17 mouse cellular contexts compared by ENCODE assay signal in genomic region chr9:113181182-113181581, GRCm38 (mm10).
"Had no signal": no experiment of that assay in that cellular context is flagged by ENCODE, and none has a peak within 500 bp of the region (broad histone marks: within the 10 kb centered on the region; RNA-seq: fewer than 3 reads in every experiment).

No protein-coding gene starts in this region.

- ATAC-seq: lung, postnatal 0 days had no signal

- H3K9me3 ChIP-seq: limb, embryonic 10.5 days; liver, embryonic 15.5 days; midbrain, embryonic 10.5 days; neural tube, embryonic 15.5 days had no signal

- H3K4me1 ChIP-seq: liver, embryonic 15.5 days; midbrain, embryonic 10.5 days; neural tube, embryonic 15.5 days had no signal

- H3K4me2 ChIP-seq: liver, embryonic 11.5 days; liver, embryonic 15.5 days; neural tube, embryonic 15.5 days had no signal

- H3K36me3 ChIP-seq: limb, embryonic 10.5 days; liver, embryonic 15.5 days; midbrain, embryonic 10.5 days; neural tube, embryonic 15.5 days had no signal

- H3K4me3 ChIP-seq: limb, embryonic 10.5 days; liver, embryonic 15.5 days; midbrain, embryonic 10.5 days; myocyte; neural tube, embryonic 15.5 days had no signal

- H3K27ac ChIP-seq: limb, embryonic 10.5 days; liver, embryonic 15.5 days; midbrain, embryonic 10.5 days; neural tube, embryonic 15.5 days had no signal

- H3K27me3 ChIP-seq: liver, embryonic 15.5 days; neural tube, embryonic 15.5 days had no signal

- H3K9ac ChIP-seq: liver, embryonic 15.5 days; neural tube, embryonic 15.5 days had no signal

- DNase-seq: kidney, adult 18-20 months; kidney, postnatal 10 days; kidney, postnatal 4 days; lung, adult 2 months; lung, postnatal 4 days; midbrain, embryonic 14.5 days; right cerebral cortex, postnatal 14 days; spleen, adult 18-20 months; thymus, adult 18-20 months; thymus, postnatal 14 days had no signal
